Mouse (Mus musculus): ENCODE results near the gene Tfap2a. TPM values are rescaled to one million over a fixed set of nuclear protein-coding genes. Genes with fewer than 3 reads are reported as not detected.

The Tfap2a gene
- total RNA-seq (2021): under 1 TPM; 0.20 TPM
- long read RNA-seq, experiment 1: 0 reads
- long read RNA-seq, experiment 2: 0 reads

DNA sequence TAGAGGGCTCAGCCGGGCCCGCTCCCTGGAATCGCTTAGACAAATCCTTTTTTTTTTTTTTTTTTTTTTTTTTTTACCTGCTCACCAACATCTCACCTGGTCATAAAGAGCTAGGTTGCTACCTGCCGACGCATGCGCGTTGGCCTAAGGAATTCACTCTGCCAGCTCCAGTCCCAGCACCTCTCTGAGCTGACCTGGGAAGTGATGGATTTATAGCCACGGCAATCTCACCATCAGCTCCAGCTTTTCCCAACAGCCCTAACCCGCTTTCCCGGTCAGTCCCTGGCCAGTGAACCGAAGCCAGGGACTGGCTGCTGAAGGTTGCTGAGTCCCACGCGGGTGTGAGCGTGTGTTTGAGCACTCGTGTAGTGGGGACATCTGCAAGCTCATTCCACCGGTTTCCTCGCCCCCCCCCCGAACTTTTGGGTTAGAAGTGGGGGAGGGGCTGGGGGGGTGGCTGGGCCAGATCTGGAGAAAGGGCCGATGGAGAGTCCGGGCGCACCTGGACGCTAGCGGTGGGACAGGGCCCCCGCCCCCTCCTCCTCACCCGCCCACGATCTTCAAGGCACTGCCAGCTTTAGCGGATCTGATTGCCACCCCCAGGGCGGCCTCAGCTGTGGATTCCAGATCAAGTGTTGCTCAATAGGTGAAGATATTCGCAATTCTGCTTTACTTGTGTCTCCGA is at the start of gene Tfap2a:
TSS of gene Tfap2a (minus strand) at position 181 of the 685 bp plus-strand sequence.
- no peak for DNase-seq

- peak in 1 of 2 experiments; percentile 11 for DNase-seq
These were observed 46.1 kb upstream of the Tfap2a start for GRCm38 (mm10) chr13:40784202-40784771.

GRCm38 (mm10) chr13:40757995-40758394 is 19.8 kb upstream of the Tfap2a start:
- no peak for DNase-seq

DNA sequence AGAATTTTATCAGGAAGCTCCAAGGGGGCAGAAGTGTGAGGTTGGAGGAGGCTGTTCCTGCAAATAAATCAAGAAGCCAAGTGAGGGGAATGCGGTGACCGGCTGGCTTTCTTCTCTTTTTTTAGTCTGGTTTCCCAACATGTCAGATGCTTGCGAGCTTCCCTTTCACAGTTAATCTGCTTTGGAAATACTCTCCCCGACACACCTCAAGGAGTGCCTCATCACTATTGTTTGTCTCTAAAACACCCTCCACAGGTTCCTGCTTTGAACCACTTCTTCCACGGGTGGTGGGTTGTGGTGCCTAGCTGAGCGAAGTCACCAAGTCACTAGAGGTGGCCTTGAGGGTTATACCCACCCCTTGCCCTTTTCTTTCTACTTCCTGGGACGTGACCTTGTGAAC is 18.2 kb upstream of the Tfap2a start:
- DNase-seq: no peak

GRCm38 (mm10) chr13:40754091-40754490 is 15.9 kb upstream of the Tfap2a start:
- no peak for DNase-seq

GRCm38 (mm10) chr13:40751889-40752288 is 13.7 kb upstream of the Tfap2a start:
- DNase-seq: no peak

DNA sequence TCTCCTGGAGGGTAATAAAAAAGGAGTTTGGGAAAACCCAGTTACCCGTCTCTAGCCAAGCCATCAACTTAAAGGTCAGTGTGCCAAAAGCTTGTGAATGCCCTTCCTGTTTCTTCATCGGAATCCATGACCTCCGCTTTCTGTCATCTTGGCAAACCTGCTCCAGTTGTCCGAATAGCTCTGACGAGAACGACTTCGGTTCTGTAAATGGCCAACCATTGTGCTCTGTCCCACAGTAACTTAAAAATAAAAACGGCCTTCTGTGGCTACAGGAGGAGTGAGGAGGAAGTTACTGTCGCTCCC is 11.4 kb upstream of the Tfap2a start:
- DNase-seq: no peak

- no peak for DNase-seq
These were observed 10.8 kb upstream of the Tfap2a start for GRCm38 (mm10) chr13:40748785-40749602.

DNA sequence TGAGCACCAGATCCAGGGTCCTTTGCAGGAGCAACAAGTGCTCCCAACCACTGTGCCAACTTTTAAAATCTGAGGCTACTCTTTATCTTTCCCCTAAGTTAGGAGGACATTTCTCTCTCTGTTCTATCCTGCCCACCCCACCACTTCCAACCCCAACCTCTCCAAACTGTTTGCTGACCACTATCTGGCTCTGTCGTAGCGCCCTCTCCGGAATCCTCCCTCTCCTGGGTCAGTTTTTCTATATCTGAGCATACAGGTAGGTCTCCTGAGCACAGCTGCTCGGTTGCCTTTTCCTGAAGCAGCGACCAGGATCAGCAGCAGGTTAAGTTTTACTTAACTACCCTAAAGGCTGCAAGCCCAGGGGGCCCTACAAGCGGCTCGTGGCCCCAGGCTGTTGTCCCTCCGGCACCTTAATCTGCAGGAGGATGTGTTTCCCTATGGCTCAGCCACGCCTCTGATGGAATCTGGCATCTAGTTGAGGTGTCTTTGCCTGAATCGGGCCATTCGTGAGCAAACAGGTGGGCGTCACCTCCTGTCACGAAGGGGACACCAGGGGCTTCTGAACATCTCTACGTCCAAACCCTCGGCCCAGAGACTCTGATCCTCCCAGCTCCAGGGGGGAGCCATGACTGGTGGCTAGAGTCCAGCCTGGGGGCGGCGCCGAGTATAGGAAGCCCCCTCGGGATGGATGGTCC is 6.1 kb upstream of the Tfap2a start:
- DNase-seq: no peak

- DNase-seq: no peak
These were observed 5.0 kb upstream of the Tfap2a start for GRCm38 (mm10) chr13:40743221-40743620.

DNA sequence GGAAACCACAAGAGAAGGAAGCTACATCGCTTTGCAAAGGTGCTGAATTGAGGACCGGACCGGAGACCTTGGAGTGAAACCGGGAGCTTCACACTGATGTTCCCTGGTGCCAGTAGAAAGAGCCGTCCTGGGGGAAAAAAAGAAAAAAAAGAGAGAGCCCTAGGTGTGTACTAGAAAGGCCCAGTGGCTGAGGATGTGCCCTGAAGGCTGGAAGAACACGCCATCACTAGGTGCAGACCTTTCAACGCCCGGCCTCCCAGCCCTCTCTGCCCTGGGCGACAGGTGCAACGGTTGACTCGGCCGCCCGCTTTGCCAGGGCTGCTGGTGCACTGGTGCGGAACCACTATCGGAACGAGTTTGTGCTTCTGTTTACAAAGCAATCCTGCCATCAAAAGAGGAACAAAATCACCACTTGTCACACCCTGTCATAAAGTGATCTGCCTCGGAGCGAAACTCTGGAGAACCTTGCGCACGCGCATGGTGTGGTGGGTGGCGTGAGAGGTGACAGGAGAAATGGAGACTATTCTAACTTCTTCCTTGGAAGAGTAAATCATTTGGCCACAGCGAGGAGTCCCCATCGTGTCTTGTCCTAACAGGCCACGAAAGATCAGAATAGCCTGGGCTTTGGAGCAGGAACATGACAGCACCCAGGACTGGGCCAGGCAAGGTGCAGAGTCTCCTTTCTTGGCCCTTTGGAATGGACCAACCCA is 3.8 kb upstream of the Tfap2a start:
- DNase-seq: no peak

DNA sequence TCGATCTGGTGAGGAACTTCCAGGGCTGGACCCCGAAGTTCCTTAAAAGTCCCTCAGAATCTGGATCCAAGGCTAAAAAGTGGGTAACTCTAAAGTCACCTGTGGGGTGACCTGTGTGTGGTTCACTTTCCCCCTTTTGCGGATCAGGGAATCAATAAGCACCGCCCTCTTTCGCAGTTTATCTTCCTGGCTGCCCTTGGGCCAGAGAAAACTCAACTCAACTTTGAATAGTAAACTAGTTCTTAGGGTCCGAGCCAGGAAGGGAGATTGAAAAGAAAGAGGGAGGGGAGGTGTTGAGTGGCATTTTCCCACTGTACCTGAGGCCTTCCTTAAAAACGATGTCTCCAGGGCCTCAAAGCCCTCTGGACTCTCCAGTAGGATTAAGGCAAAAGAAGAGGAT is 3.3 kb upstream of the Tfap2a start:
- DNase-seq: no peak

- no peak for DNase-seq
These were observed 2.7 kb upstream of the Tfap2a start for GRCm38 (mm10) chr13:40740727-40741360.

DNA sequence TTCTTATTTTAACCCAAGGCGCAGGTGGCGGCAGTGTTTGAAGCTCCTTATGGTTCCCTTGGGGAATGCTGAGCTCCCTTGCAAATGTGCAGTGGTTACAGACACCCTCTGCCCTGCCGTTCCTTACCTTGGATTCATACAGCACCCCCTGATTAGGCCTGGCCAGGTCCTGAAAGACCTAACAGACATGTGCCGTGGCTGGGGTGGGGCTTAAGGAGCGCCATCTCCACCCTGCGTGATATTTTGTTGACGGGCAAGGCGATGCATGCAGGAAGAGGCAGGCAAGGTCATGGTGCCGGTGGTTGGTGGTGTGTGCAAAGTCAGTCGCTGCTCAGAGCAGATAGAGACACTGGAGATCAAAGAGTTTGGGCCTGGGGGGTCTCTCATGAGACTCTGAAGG is 1.7 kb upstream of the Tfap2a start:
- DNase-seq: no peak

- no peak for DNase-seq
These were observed 1.0 kb upstream of the Tfap2a start for GRCm38 (mm10) chr13:40739121-40739650.

- DNase-seq: no peak
These were observed 415 bp downstream of the Tfap2a start for GRCm38 (mm10) chr13:40737761-40738160.

DNA sequence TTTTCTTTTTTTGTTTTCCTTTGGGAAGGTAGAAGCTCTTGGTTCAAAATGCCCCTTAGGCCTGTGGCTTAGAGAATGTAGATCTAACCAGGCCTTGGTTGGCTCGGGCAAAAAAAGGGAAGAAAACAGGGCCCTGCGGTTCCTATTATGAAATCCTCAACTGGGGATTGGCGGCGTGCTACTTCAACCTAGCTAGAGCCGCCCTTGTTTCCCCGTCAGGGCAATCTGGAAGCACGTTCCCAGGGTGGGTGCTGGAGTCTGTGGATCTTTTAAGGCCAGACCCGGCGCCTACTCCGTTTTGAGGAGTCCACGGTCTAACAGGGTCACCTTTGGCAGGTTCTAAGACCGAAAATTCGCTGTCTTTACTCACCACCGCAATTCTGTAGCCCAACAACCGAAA is 1.1 kb downstream of the Tfap2a start:
- no peak for DNase-seq

DNA sequence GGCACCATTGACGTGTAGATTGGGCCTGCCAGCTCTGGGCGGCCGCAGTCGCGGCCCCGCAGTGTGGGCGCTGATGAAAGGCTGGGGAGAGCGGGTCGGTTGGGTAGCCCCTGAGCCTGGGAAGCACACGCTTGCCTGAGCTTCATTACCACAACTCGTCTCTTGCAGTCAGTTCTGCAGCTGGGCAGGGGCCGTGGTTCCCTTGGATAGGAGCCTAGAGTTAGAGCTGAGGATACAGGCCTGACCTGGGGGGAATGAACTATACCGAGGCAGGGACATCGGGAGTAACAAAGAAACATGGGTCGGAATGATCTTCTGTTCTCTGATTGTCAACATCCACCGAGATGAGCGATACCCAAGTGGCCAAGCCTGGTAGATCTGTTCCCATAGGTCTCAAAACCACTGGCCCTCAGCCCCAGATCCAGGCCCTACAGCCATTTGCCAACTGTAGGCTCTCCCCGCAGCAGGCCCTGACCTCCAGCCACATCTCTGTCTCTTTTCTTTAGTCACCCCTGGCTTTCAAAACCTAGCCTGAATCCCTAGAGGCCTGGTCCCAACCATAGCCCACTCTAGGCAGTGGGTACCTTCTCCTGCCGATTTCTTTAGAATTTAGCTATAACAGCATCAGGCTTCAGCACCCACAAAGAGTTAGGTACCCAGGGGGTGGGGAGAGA is 1.9 kb downstream of the Tfap2a start:
- DNase-seq: no peak

DNA sequence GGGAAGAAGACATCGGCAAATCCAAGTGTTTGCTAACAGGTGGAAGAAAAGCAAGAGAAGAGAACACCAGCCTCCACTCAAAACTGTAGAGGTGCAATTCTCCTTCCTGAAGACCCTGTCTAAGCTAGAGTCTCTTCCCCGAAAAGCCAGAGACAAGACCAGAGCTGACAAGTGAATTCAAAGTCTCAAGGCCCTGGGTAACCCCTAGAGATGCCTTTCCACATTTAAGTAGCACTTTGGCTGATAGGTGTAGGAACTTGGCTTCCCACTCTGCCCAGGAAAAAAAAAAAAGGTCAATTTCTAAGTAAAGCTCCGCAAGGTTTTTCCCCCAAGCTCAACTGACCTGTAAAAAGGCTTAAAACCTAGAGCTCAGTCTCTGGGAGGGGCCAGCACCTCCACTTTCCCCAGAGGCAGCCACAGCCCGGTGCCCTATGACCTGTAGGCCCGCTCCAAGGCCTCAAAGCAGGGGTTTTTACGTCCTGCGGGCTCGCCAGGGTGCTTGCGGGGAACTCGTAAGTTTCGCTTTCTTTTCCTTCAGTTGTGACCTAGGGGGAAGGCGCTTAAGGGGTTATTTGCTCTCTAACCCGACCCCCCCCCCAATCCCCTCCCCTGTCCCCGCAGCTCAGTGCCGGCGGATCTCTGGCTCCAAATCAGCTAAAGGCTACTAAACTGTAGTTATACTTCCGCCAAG is 2.6 kb downstream of the Tfap2a start:
- DNase-seq: no peak

DNA sequence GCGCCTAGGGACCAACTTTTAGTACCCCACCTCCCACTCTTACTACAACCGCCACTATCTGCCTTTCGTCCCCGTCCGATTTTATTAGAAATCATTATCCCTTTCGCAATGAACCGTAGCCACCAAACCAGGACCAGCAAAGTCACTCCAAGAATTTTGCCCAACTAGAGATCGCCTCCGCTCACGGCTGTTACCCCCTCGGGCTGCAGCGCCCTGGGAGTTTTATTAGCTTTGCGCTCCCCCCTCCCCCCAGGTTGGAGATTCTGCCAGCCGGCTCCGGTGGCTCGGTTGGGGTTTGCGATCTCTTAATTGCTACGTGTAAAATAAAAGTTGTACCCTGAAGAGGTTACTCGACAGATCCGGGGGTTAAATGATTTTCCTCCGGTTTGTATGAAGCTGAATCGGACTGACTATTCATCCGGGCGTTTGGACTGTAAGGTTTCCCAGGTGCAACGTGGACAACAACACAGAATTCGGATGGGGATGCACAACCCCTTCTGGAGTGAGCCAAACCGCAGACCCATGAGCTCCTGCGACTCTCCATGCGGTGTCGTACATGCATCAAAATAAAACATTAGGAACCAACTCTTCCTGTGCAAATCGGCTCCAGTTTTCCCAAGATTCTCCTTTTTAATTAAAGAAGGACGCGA is 3.7 kb downstream of the Tfap2a start:
- DNase-seq: no peak

Measured in adrenal gland, postnatal 36 days (tissue).